Mouse (Mus musculus) heart, postnatal 0 days (tissue): Measurements from ENCODE around the gene H2al1h. TPM values are rescaled to one million over a fixed set of nuclear protein-coding genes. Genes with fewer than 3 reads are reported as not detected.
"Not testable (repeated sequence)": the region's sequence is repeated elsewhere in the genome, so short reads cannot be mapped to it uniquely, and the experiment has no call there.

Experiments
- ATAC-seq: fragments of 200-750 bp; cut with Nextera tagmentation; 2 replicates; pipeline ENCODE4 v1.8.0; 2017; ENCODE audit warnings: low read depth, moderate number of reproducible peaks, moderate library complexity; ENCODE audit not compliant: insufficient read depth
- DNase-seq: peaks from one replicate; pipeline ENCODE4 v3.0.0-alpha.2; 2016; ENCODE audit warnings: low spot score
- H3K27ac ChIP-seq: fragments of 300-500 bp; sonication (generic); 2 replicates; pipeline ENCODE4 v1.5.1; 2014; ENCODE audit warnings: low read depth, mild to moderate bottlenecking
- H3K27me3 ChIP-seq: fragments of 300-500 bp; sonication (generic); 2 replicates; pipeline ENCODE4 v1.6.1; 2014; ENCODE audit warnings: low read length, mixed read lengths; ENCODE audit not compliant: control insufficient read depth, insufficient read depth
- H3K36me3 ChIP-seq: fragments of 300-500 bp; sonication (generic); replicated peaks from 2 replicates; pipeline ENCODE4 v1.6.1; 2014; ENCODE audit warnings: low read length, mixed read lengths; ENCODE audit not compliant: control insufficient read depth, insufficient read depth
- H3K4me1 ChIP-seq: fragments of 300-500 bp; sonication (generic); 2 replicates; pipeline ENCODE4 v1.6.1; 2014; ENCODE audit warnings: antibody characterized with exemption; ENCODE audit not compliant: control insufficient read depth, insufficient read depth
- H3K4me2 ChIP-seq: fragments of 300-500 bp; sonication (generic); 2 replicates; pipeline ENCODE4 v1.6.1; 2014; ENCODE audit warnings: low read depth, mild to moderate bottlenecking, low read length, moderate library complexity
- H3K4me3 ChIP-seq: fragments of 300-500 bp; sonication (generic); 2 replicates; pipeline ENCODE4 v1.5.1; 2014; ENCODE audit warnings: low read depth, low read length
- H3K9ac ChIP-seq: fragments of 300-500 bp; sonication (generic); replicated peaks from 2 replicates; pipeline ENCODE4 v1.6.1; 2014; ENCODE audit warnings: low read depth, low read length, mixed read lengths
- H3K9me3 ChIP-seq: fragments of 300-500 bp; sonication (generic); replicated peaks from 2 replicates; pipeline ENCODE4 v1.6.1; 2016; ENCODE audit warnings: low read length; ENCODE audit not compliant: control insufficient read depth
- WGBS: fragments of 180-500 bp; shearing (Covaris S2); extraction: QIAGEN DNeasy Blood & Tissue Kit; methylation state at CpG from one replicate; pipeline ENCODE4 v1.1.7; 2014; 5-methylcytosine and 5-hydroxymethylcytosine counted together
- polyA plus RNA-seq: library from polyadenylated mRNA; unstranded; fragments of >200 nt; fragmentation: Nextera tagmentation; extraction: Ambion mirVana; gene quantifications from 2 replicates; pipeline ENCODE4 v1.2.1, GENCODE M21; 2015
- total RNA-seq: library from RNA; depleted of rRNA; stranded (reverse); fragments of >200 nt; gene quantifications from 2 replicates; pipeline ENCODE4 v1.2.3, GENCODE M21; 2014; ENCODE audit warnings: low replicate concordance

The H2al1h gene
- total and polyA plus RNA-seq, 2 experiments from 2014 or later, result not detected

- H3K4me2 ChIP-seq, H3K36me3 ChIP-seq, H3K27me3 ChIP-seq, DNase-seq, H3K9ac ChIP-seq, H3K27ac ChIP-seq, ATAC-seq, H3K9me3 ChIP-seq, H3K4me3 ChIP-seq, H3K4me1 ChIP-seq: not testable (repeated sequence)
- WGBS, result 75% methylated on average over 1 of the region's 6 CpGs
Measured at GRCm38 (mm10) chrX:11305355-11305754, 15.9 kb upstream of the H2al1h start, which contains the start of gene H2al1c. TSS of gene H2al1c (plus strand) at chrX:11305655.

GRCm38 (mm10) chrX:11308524-11308923 lies 12.8 kb upstream of the H2al1h start, which contains the start of gene H2al1d:
TSS of gene H2al1d (plus strand) at chrX:11308824.
- H3K4me2 ChIP-seq, H3K4me3 ChIP-seq, H3K9me3 ChIP-seq, ATAC-seq, H3K9ac ChIP-seq, H3K27ac ChIP-seq, H3K4me1 ChIP-seq, DNase-seq, H3K27me3 ChIP-seq, H3K36me3 ChIP-seq: not testable (repeated sequence)
- no CpG with 5 or more reads among the region's 6 CpGs for WGBS

GRCm38 (mm10) chrX:11311634-11312033 lies 9.7 kb upstream of the H2al1h start, which contains the start of gene H2al1e:
TSS of gene H2al1e (plus strand) at chrX:11311934.
- not testable (repeated sequence) for ATAC-seq, H3K4me3 ChIP-seq, DNase-seq, H3K27ac ChIP-seq, H3K9me3 ChIP-seq, H3K36me3 ChIP-seq, H3K27me3 ChIP-seq, H3K9ac ChIP-seq, H3K4me1 ChIP-seq, H3K4me2 ChIP-seq
- WGBS, result no CpG with 5 or more reads among the region's 3 CpGs

- DNase-seq, H3K9me3 ChIP-seq, H3K4me3 ChIP-seq, H3K36me3 ChIP-seq, H3K9ac ChIP-seq, H3K27ac ChIP-seq, H3K27me3 ChIP-seq, H3K4me2 ChIP-seq, ATAC-seq, H3K4me1 ChIP-seq: not testable (repeated sequence)
- no CpG with 5 or more reads among the region's 6 CpGs for WGBS
Measured at GRCm38 (mm10) chrX:11314858-11315257, 6.4 kb upstream of the H2al1h start, which contains the start of gene H2al1f. TSS of gene H2al1f (plus strand) at chrX:11315158.

GRCm38 (mm10) chrX:11317956-11318355 lies 3.3 kb upstream of the H2al1h start, which contains the start of gene H2al1g:
TSS of gene H2al1g (plus strand) at chrX:11318256.
- DNase-seq, H3K27me3 ChIP-seq, H3K9ac ChIP-seq, H3K4me1 ChIP-seq, ATAC-seq, H3K36me3 ChIP-seq, H3K27ac ChIP-seq, H3K4me2 ChIP-seq, H3K9me3 ChIP-seq, H3K4me3 ChIP-seq: not testable (repeated sequence)
- WGBS, result no CpG with 5 or more reads among the region's 3 CpGs

- H3K27me3 ChIP-seq, H3K4me3 ChIP-seq, ATAC-seq, H3K36me3 ChIP-seq, H3K27ac ChIP-seq, H3K9ac ChIP-seq, H3K4me1 ChIP-seq, H3K4me2 ChIP-seq, DNase-seq, H3K9me3 ChIP-seq: not testable (repeated sequence)
- 76% methylated on average over 3 of the region's 5 CpGs for WGBS
Measured at GRCm38 (mm10) chrX:11324359-11324758, 3.1 kb downstream of the H2al1h start, which contains the start of gene H2al1i. TSS of gene H2al1i (plus strand) at chrX:11324659.

- H3K27ac ChIP-seq, DNase-seq, H3K9ac ChIP-seq, H3K4me1 ChIP-seq, H3K36me3 ChIP-seq, ATAC-seq, H3K27me3 ChIP-seq, H3K9me3 ChIP-seq, H3K4me3 ChIP-seq, H3K4me2 ChIP-seq: not testable (repeated sequence)
- 86% methylated on average over 2 of the region's 2 CpGs for WGBS
Measured at GRCm38 (mm10) chrX:11327522-11327921, 6.2 kb downstream of the H2al1h start, which contains the start of gene H2al1j. TSS of gene H2al1j (plus strand) at chrX:11327822.
